Mouse (Mus musculus) c-Kit-positive CD71-positive TER-119-positive erythroid progenitor cells, embryonic 14.5 days (primary cell): ENCODE measurements around the gene Olfr1057.
"Not testable (repeated sequence)": the region's sequence is repeated elsewhere in the genome, so short reads cannot be mapped to it uniquely, and the experiment has no call there.

ENCODE experiments used
- DNase-seq: peaks from one replicate; pipeline ENCODE4 v3.0.0-alpha.2; 2013; ENCODE audit warnings: low spot score

Gene Olfr1057

GRCm38 (mm10) chr2:86378293-86378692 is at the start of gene Olfr1057:
TSS of gene Olfr1057 (minus strand) at chr2:86378393.
- no peak for DNase-seq

GRCm38 (mm10) chr2:86426649-86427048 is 48.5 kb upstream of the Olfr1057 start, which contains the start of gene Olfr1062:
TSS of gene Olfr1062 (minus strand) at chr2:86426749.
- not testable (repeated sequence) for DNase-seq

- no peak for DNase-seq
These were observed 35.8 kb upstream of the Olfr1057 start, which contains the start of gene Olfr1061 for GRCm38 (mm10) chr2:86413950-86414349. TSS of gene Olfr1061 (minus strand) at chr2:86414050.

GRCm38 (mm10) chr2:86395114-86395513 is 16.9 kb upstream of the Olfr1057 start:
- DNase-seq = no peak

GRCm38 (mm10) chr2:86388461-86388860 is 10.3 kb upstream of the Olfr1057 start, which contains the start of gene Olfr1058:
TSS of gene Olfr1058 (minus strand) at chr2:86388561.
- not testable (repeated sequence) for DNase-seq

GRCm38 (mm10) chr2:86366342-86366741 is 11.9 kb downstream of the Olfr1057 start:
- not testable (repeated sequence) for DNase-seq

GRCm38 (mm10) chr2:86362369-86362768 is 15.8 kb downstream of the Olfr1057 start, which contains the start of gene Olfr1056:
TSS of gene Olfr1056 (minus strand) at chr2:86362469.
- no peak for DNase-seq

- DNase-seq = not testable (repeated sequence)
These were observed 26.4 kb downstream of the Olfr1057 start for GRCm38 (mm10) chr2:86351751-86352150.

GRCm38 (mm10) chr2:86350184-86350583 is 28.0 kb downstream of the Olfr1057 start, which contains the start of gene Olfr1055:
TSS of gene Olfr1055 (minus strand) at chr2:86350284.
- DNase-seq = no peak

- no peak for DNase-seq
These were observed 42.9 kb downstream of the Olfr1057 start, which contains the start of gene Olfr1054 for GRCm38 (mm10) chr2:86335333-86335732. TSS of gene Olfr1054 (minus strand) at chr2:86335433.
